8 mouse cellular contexts compared by ENCODE assay signal in the genomic region with DNA sequence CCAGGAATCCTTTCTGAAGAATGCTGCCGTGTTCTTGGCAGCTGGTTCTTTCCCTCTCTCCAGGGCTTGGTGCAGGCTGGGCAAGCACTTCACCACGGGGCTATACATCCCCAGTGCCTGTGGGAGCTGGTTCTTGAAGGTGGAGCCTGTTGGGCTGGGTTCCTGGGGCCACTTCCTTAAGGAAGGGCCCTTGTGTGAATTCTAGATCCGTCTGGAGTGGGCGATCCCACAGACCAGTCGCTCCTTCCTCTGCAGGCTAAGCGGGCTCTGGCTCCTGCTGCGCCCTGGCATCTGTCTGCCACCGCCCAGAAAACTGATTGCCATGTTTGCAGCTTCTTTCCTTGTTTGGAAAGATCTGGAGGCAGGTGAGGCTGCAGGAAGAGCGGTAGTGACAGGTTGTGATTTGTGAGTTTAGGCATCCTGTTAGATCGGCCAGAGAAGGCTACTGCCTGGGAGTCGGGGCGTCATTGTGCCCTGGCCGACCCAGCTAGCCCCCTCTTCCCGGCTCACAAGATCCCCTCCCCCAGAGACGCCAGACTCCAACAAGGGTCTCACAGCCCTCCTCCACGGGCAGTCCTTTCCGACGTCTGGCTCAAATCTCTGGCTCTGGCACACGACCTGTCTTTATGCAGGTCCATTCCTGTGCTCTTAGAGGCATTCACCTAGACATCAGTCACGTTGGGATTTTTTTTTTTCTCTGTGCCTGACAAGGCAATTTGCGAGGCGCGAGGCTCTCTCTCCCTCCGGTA.
A peak's percentile ranks its signal among the peaks of the same experiment; 100 is the strongest.
DNase-seq lines count a peak whose midpoint lies in the region; ATAC-seq and TF ChIP-seq lines count a peak whose summit lies in the region.

No protein-coding gene starts in this region.

- peaks cover 47% of the 10 kb centered on the region for H3K27me3 ChIP-seq in heart, embryonic 14.5 days (ENCODE audit: control insufficient read depth, insufficient read depth, low read length)
- peaks cover 2% of the 10 kb centered on the region; the same call in 1 of the 2 replicates for H3K27me3 ChIP-seq in ES-Bruce4 (ENCODE audit: control insufficient read depth, insufficient read depth, low read length, poor library complexity, severe bottlenecking)
- peaks cover 29% of the 10 kb centered on the region for H3K27me3 ChIP-seq in forebrain, embryonic 13.5 days
- peaks cover 67% of the 10 kb centered on the region for H3K27me3 ChIP-seq in midbrain, embryonic 10.5 days (ENCODE audit: low read depth, poor library complexity, severe bottlenecking)

- peaks cover 9 to 11% of the 10 kb centered on the region in 2 experiments; a peak in 3 of 4 replicates for H3K4me1 ChIP-seq in heart, embryonic 14.5 days (ENCODE audit: control insufficient read depth in 2 of 2, insufficient read depth in 2 of 2, low read length in 2 of 2)
- no peaks in the 10 kb centered on the region for H3K4me1 ChIP-seq in ES-Bruce4 (ENCODE audit: control insufficient read depth, insufficient read depth, low read length)
- peaks cover 20% of the 10 kb centered on the region for H3K4me1 ChIP-seq in forebrain, embryonic 13.5 days
- peaks cover 28% of the 10 kb centered on the region for H3K4me1 ChIP-seq in midbrain, embryonic 10.5 days

- TF ChIP-seq CTCF in ES-Bruce4 (IDR thresholded peaks at IDR 0.05; ENCODE audit: low read depth, low read length): no peak

- intact Hi-C loops in heart, postnatal 14 days (cut with DNase I): no loop called here

- no peak for DNase-seq in heart, postnatal 14 days
- no peak for DNase-seq in midbrain, embryonic 10.5 days (ENCODE audit: low spot score)
- no peak for DNase-seq in gastrocnemius, postnatal 10 days
- DNase-seq in layer of hippocampus, adult 18-20 months (ENCODE audit: low spot score in 2 of 2): no peak
- no peak for DNase-seq in thymus, postnatal 25 days

- H3K27ac ChIP-seq in heart, embryonic 14.5 days (replicated peaks in 1 of 2; ENCODE audit: control insufficient read depth in 1 of 2, insufficient read depth in 1 of 2, low read depth in 2 of 2, low read length in 2 of 2): no peak overlapping the region
- no peak overlapping the region for H3K27ac ChIP-seq in ES-Bruce4 (ENCODE audit: insufficient read depth, low read length)
- H3K27ac ChIP-seq in forebrain, embryonic 13.5 days: peak overlapping the region; percentile 44; the same call in 1 of the 2 replicates
- H3K27ac ChIP-seq in midbrain, embryonic 10.5 days (replicated peaks): peak overlapping the region; percentile 38

- H3K4me2 ChIP-seq in heart, embryonic 14.5 days (ENCODE audit: low read length): peak overlapping the region; percentile 62
- peak overlapping the region; percentile 75 for H3K4me2 ChIP-seq in forebrain, embryonic 13.5 days

- no peak for ATAC-seq in heart, embryonic 14.5 days (ENCODE audit: insufficient number of reproducible peaks, insufficient read depth, low FRiP score, low read depth)
- no peak; the same call in 1 of the 2 replicates for ATAC-seq in forebrain, embryonic 13.5 days

- TF ChIP-seq POLR2A in ES-Bruce4 (IDR thresholded peaks at IDR 0.05; ENCODE audit: insufficient read depth, low read length): no peak

- TF ChIP-seq EP300 in ES-Bruce4 (IDR thresholded peaks at IDR 0.05; ENCODE audit: insufficient read depth, low read depth, low read length): no peak

- no peaks in the 10 kb centered on the region for H3K36me3 ChIP-seq in heart, embryonic 14.5 days (ENCODE audit: control insufficient read depth, insufficient read depth, low read length)
- H3K36me3 ChIP-seq in ES-Bruce4 (ENCODE audit: control insufficient read depth, insufficient read depth, low read length, poor library complexity, severe bottlenecking): no peaks in the 10 kb centered on the region
- no peaks in the 10 kb centered on the region for H3K36me3 ChIP-seq in forebrain, embryonic 13.5 days (ENCODE audit: poor library complexity, severe bottlenecking)
- no peaks in the 10 kb centered on the region for H3K36me3 ChIP-seq in midbrain, embryonic 10.5 days

- no peak overlapping the region for H3K9ac ChIP-seq in heart, embryonic 14.5 days (ENCODE audit: low read length)
- H3K9ac ChIP-seq in ES-Bruce4 (ENCODE audit: low read depth, poor library complexity, severe bottlenecking): no peak overlapping the region
- peak overlapping the region; percentile 57 for H3K9ac ChIP-seq in forebrain, embryonic 13.5 days

- peak overlapping the region; percentile 22 to 30; a peak in 3 of 4 replicates for H3K4me3 ChIP-seq in heart, embryonic 14.5 days (ENCODE audit: control insufficient read depth in 1 of 2, insufficient read depth in 1 of 2, low read depth in 1 of 2, low read length in 2 of 2)
- H3K4me3 ChIP-seq in ES-Bruce4 (ENCODE audit: low read depth, low read length): peak overlapping the region; percentile 7; the same call in 1 of the 2 replicates
- peak overlapping the region; percentile 39 for H3K4me3 ChIP-seq in forebrain, embryonic 13.5 days
- peak overlapping the region; percentile 48 for H3K4me3 ChIP-seq in midbrain, embryonic 10.5 days

- no peaks in the 10 kb centered on the region for H3K9me3 ChIP-seq in heart, embryonic 14.5 days (ENCODE audit: control insufficient read depth, low read length)
- H3K9me3 ChIP-seq in ES-Bruce4 (replicated peaks; ENCODE audit: control insufficient read depth, insufficient read depth, low read length, poor library complexity, severe bottlenecking): no peaks in the 10 kb centered on the region
- no peaks in the 10 kb centered on the region for H3K9me3 ChIP-seq in forebrain, embryonic 13.5 days (replicated peaks)
- H3K9me3 ChIP-seq in midbrain, embryonic 10.5 days (replicated peaks): no peaks in the 10 kb centered on the region

- WGBS in heart, embryonic 14.5 days: 4% methylated on average over 24 of the region's 24 CpGs
- WGBS in forebrain, embryonic 13.5 days: 2% methylated on average over 24 of the region's 24 CpGs
- 3% methylated on average over 24 of the region's 24 CpGs for WGBS in midbrain, embryonic 10.5 days

Comparison
In these comparisons a context has a peak if more than half of its experiments do, and no peak if none do; other contexts are left out.
1. H3K27ac ChIP-seq: peak in forebrain, embryonic 13.5 days (single experiment) and midbrain, embryonic 10.5 days (single experiment); none in heart, embryonic 14.5 days (0 of 2) and ES-Bruce4 (single experiment).
2. Peak in every context shown above with its lines, with median percentiles within 50 percentile points of each other: H3K4me3 ChIP-seq.